Mouse (Mus musculus) thymus, adult 2 months (tissue): ENCODE data around the gene Tex26.

Experiments
- CTCF ChIP-seq: fragments of 200-500 bp; IDR thresholded peaks from 2 replicates; pipeline ENCODE4 v1.5.1; 2012; ENCODE audit warnings: mild to moderate bottlenecking, control low read depth, low read length, moderate library complexity, borderline replicate concordance; ENCODE audit not compliant: control insufficient read depth, poor library complexity, insufficient read depth; ENCODE audit errors: extremely low read depth
- POLR2A ChIP-seq: fragments of 200-500 bp; IDR thresholded peaks from 2 replicates; pipeline ENCODE4 v1.6.1; 2012; ENCODE audit warnings: mild to moderate bottlenecking, low read length, control low read depth, moderate library complexity; ENCODE audit not compliant: control insufficient read depth, poor library complexity, insufficient read depth; ENCODE audit errors: extremely low read depth

DNA sequence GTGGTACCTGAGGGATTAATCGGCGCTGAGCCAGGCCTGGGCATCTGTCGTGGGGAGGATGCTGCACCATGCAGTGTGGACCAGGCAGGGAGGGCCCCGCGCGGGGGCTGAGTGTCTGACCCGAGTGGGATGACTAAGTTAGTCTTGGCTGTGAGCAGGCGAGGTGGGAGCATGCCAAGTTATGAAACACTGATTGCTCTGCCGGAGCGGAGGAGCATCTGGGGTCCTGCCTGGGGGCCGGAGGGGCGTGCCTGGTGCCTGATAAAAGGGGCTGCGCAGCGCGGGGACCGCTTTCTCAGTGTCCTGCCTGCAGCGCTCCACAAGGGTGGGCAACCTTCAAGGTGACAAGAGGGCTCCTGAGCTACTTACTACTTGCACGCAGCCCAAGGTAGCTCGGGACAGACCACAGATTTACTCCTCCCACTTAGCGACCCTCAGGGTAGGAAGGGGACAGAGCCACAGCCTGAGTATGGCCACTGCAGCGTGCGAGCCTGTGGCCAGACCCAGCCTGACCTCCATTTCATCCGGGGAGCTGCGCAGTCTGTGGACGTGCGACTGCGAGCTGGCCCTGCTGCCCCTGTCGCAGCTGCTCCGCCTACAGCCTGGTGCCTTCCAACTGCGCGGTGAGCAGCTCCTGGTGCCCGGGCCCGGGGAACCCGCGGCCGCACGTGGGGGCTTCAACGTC lies 27.8 kb upstream of the Tex26 start, which contains the start of gene Medag:
- TF ChIP-seq CTCF (no peak), POLR2A (no peak)
